Comparison of ENCODE assay signal across 8 mouse cellular contexts in the genomic region with DNA sequence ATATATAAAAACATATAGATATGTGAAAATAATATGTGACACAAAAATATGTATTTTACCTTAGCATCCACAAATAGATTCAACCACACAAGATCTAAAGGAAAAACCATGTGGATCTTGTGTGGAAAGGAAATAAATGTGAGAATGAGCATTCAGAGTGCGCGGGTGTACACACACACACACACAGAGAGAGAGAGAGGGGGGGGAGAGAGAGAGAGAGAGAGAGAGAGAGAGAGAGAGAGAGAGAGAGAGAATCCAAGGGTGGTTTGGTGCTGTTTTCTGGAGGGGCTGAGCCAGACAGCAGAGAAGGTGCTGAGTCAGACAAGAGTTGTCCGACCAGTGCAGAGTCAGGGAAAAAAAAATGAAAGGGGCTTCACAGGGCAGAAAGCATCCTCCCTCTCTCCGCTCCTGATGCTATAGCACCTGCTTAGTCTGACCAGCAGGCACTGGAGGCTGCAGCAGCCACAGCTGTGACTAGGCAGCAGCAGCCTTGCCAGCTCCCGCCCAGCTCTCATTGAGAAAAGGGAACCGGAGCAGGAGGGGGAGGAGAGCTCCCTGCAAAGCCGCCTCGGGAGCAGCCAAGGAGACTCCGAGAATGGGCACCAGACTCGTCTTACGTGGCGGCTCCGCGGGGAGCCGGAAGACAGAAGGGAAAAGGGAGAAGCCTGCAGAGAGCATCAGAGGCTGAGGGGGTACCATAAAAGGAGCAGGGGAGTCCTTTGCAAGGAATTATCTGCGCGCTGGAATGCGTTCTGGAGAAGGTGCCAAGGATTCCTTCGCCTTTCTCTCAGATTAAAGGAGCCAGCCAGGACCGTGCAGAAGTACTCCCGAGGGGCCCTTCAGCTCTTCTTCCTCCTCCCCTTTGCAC.
DNase-seq lines count a peak whose midpoint lies in the region; ATAC-seq and TF ChIP-seq lines count a peak whose summit lies in the region.

No protein-coding gene starts in this region.

- WGBS in forebrain, embryonic 10.5 days: 1% methylated on average over 21 of the region's 21 CpGs
- WGBS in heart, embryonic 13.5 days: under 1% methylated on average over 21 of the region's 21 CpGs
- 3% methylated on average over 21 of the region's 21 CpGs for WGBS in kidney, postnatal 0 days
- 1% methylated on average over 21 of the region's 21 CpGs for WGBS in limb, embryonic 15.5 days
- WGBS in midbrain, embryonic 16.5 days: under 1% methylated on average over 21 of the region's 21 CpGs

- no peak for ATAC-seq in erythroblast, adult 5-6 weeks (replicated peaks; ENCODE audit: low FRiP score, poor library complexity, severe bottlenecking)
- ATAC-seq in heart, embryonic 13.5 days (ENCODE audit: extremely low read depth, insufficient number of reproducible peaks, low FRiP score, low TSS enrichment): 0 out of 2 replicates have a peak, but pooled peaks have one; percentile 34
- peak; percentile 90 for ATAC-seq in kidney, postnatal 0 days (replicated peaks; ENCODE audit: low FRiP score, low read depth)
- ATAC-seq in limb, embryonic 15.5 days (ENCODE audit: insufficient number of reproducible peaks, low FRiP score, low TSS enrichment, low read depth): peak; percentile 79; the same call in 1 of the 2 replicates
- ATAC-seq in midbrain, embryonic 16.5 days: peak; percentile 93

- TF ChIP-seq CTCF in kidney, postnatal 0 days (IDR thresholded peaks at IDR 0.05; ENCODE audit: low read depth): peak; percentile 29; the same call in 1 of the 2 replicates
- no peak for TF ChIP-seq CTCF in testis, adult 2 months (IDR thresholded peaks at IDR 0.05; ENCODE audit: control insufficient read depth, insufficient read depth, insufficient replicate concordance, low read depth, low read length)

- peak overlapping the region; percentile 79 for H3K9ac ChIP-seq in heart, embryonic 13.5 days
- H3K9ac ChIP-seq in kidney, postnatal 0 days (ENCODE audit: low read depth, low read length): peak overlapping the region; percentile 42
- H3K9ac ChIP-seq in limb, embryonic 15.5 days: no peak overlapping the region
- peak overlapping the region; percentile 66 for H3K9ac ChIP-seq in midbrain, embryonic 16.5 days (ENCODE audit: low read depth, low read length)

- peak overlapping the region; percentile 29 for H3K4me3 ChIP-seq in erythroblast, embryonic 14.5 days (replicated peaks)
- peak overlapping the region; percentile 58 for H3K4me3 ChIP-seq in forebrain, embryonic 10.5 days
- H3K4me3 ChIP-seq in heart, embryonic 13.5 days: peak overlapping the region; percentile 59
- peak overlapping the region; percentile 49 for H3K4me3 ChIP-seq in kidney, postnatal 0 days (replicated peaks; ENCODE audit: low read depth, low read length)
- H3K4me3 ChIP-seq in limb, embryonic 15.5 days: peak overlapping the region; percentile 39
- H3K4me3 ChIP-seq in midbrain, embryonic 16.5 days (ENCODE audit: low read depth, low read length): peak overlapping the region; percentile 48
- H3K4me3 ChIP-seq in testis, adult 2 months (ENCODE audit: control insufficient read depth, low read depth, low read length): peak overlapping the region; percentile 43

- H3K27me3 ChIP-seq in erythroblast, embryonic 14.5 days (ENCODE audit: control insufficient read depth): no peaks in the 10 kb centered on the region
- H3K27me3 ChIP-seq in forebrain, embryonic 10.5 days (ENCODE audit: poor library complexity, severe bottlenecking): peaks cover 21% of the 10 kb centered on the region; the same call in 1 of the 2 replicates
- H3K27me3 ChIP-seq in heart, embryonic 13.5 days (replicated peaks): no peaks in the 10 kb centered on the region
- no peaks in the 10 kb centered on the region for H3K27me3 ChIP-seq in kidney, postnatal 0 days (ENCODE audit: insufficient read depth, low read length)
- H3K27me3 ChIP-seq in limb, embryonic 15.5 days: no peaks in the 10 kb centered on the region
- H3K27me3 ChIP-seq in midbrain, embryonic 16.5 days (ENCODE audit: control insufficient read depth, insufficient read depth, low read depth, low read length): no peaks in the 10 kb centered on the region
- H3K27me3 ChIP-seq in testis, adult 2 months (ENCODE audit: control insufficient read depth, insufficient read depth, low read length): no peaks in the 10 kb centered on the region

- no peaks in the 10 kb centered on the region for H3K4me1 ChIP-seq in erythroblast, embryonic 14.5 days (ENCODE audit: control insufficient read depth)
- peaks cover 37% of the 10 kb centered on the region for H3K4me1 ChIP-seq in forebrain, embryonic 10.5 days
- H3K4me1 ChIP-seq in heart, embryonic 13.5 days: peaks cover 40% of the 10 kb centered on the region
- 0 out of 2 replicates have a peak, but pooled peaks cover 5% of the 10 kb centered on the region for H3K4me1 ChIP-seq in kidney, postnatal 0 days (replicated peaks; ENCODE audit: insufficient read depth, low read length)
- H3K4me1 ChIP-seq in limb, embryonic 15.5 days: peaks cover 18% of the 10 kb centered on the region
- peaks cover 29% of the 10 kb centered on the region for H3K4me1 ChIP-seq in midbrain, embryonic 16.5 days (ENCODE audit: control insufficient read depth, insufficient read depth, low read length)
- peaks cover 2% of the 10 kb centered on the region for H3K4me1 ChIP-seq in testis, adult 2 months (ENCODE audit: control insufficient read depth, insufficient read depth, low read length)

- H3K27ac ChIP-seq in forebrain, embryonic 10.5 days: peak overlapping the region; percentile 78
- peak overlapping the region; percentile 71 for H3K27ac ChIP-seq in heart, embryonic 13.5 days (replicated peaks)
- H3K27ac ChIP-seq in kidney, postnatal 0 days: peak overlapping the region; percentile 94
- peak overlapping the region; percentile 66 for H3K27ac ChIP-seq in limb, embryonic 15.5 days
- H3K27ac ChIP-seq in midbrain, embryonic 16.5 days (ENCODE audit: low read length): peak overlapping the region; percentile 83
- H3K27ac ChIP-seq in testis, adult 2 months (ENCODE audit: control insufficient read depth, insufficient read depth, low read depth, low read length): no peak overlapping the region

- peak; percentile 69 for DNase-seq in forebrain, embryonic 10.5 days (ENCODE audit: extremely low spot score, low spot score)
- DNase-seq in kidney, postnatal 0 days (ENCODE audit: low spot score): peak; percentile 88

- TF ChIP-seq POLR2A in testis, adult 2 months (IDR thresholded peaks at IDR 0.05; ENCODE audit: control insufficient read depth, low read depth, low read length): no peak

- H3K9me3 ChIP-seq in erythroblast, embryonic 14.5 days (ENCODE audit: control insufficient read depth, low read length): no peaks in the 10 kb centered on the region
- H3K9me3 ChIP-seq in forebrain, embryonic 10.5 days: no peaks in the 10 kb centered on the region
- no peaks in the 10 kb centered on the region for H3K9me3 ChIP-seq in heart, embryonic 13.5 days
- no peaks in the 10 kb centered on the region for H3K9me3 ChIP-seq in kidney, postnatal 0 days (replicated peaks; ENCODE audit: low read length)
- no peaks in the 10 kb centered on the region for H3K9me3 ChIP-seq in limb, embryonic 15.5 days
- H3K9me3 ChIP-seq in midbrain, embryonic 16.5 days (replicated peaks; ENCODE audit: control insufficient read depth, low read length, poor library complexity, severe bottlenecking): no peaks in the 10 kb centered on the region

- no peaks in the 10 kb centered on the region for H3K36me3 ChIP-seq in erythroblast, embryonic 14.5 days (ENCODE audit: control insufficient read depth)
- no peaks in the 10 kb centered on the region for H3K36me3 ChIP-seq in forebrain, embryonic 10.5 days (replicated peaks)
- H3K36me3 ChIP-seq in heart, embryonic 13.5 days: no peaks in the 10 kb centered on the region
- H3K36me3 ChIP-seq in kidney, postnatal 0 days (ENCODE audit: insufficient read depth, low read length): no peaks in the 10 kb centered on the region
- H3K36me3 ChIP-seq in limb, embryonic 15.5 days: no peaks in the 10 kb centered on the region
- H3K36me3 ChIP-seq in midbrain, embryonic 16.5 days (ENCODE audit: control insufficient read depth, insufficient read depth, low read length): no peaks in the 10 kb centered on the region
- H3K36me3 ChIP-seq in testis, adult 2 months (ENCODE audit: control insufficient read depth, insufficient read depth, low read length): no peaks in the 10 kb centered on the region

- H3K4me2 ChIP-seq in heart, embryonic 13.5 days: peak overlapping the region; percentile 80
- peak overlapping the region; percentile 75 for H3K4me2 ChIP-seq in kidney, postnatal 0 days (ENCODE audit: low read length)
- H3K4me2 ChIP-seq in limb, embryonic 15.5 days: peak overlapping the region; percentile 69
- peak overlapping the region; percentile 70 for H3K4me2 ChIP-seq in midbrain, embryonic 16.5 days (ENCODE audit: low read length)
